13 mouse cellular contexts compared by ENCODE assay signal in genomic region chr6:56745950-56746543, GRCm38 (mm10). TPM values are rescaled to one million over a fixed set of nuclear protein-coding genes. Genes with fewer than 3 reads are reported as not detected.
A peak's percentile ranks its signal among the peaks of the same experiment; 100 is the strongest.
DNase-seq lines count a peak whose midpoint lies in the region; ATAC-seq and TF ChIP-seq lines count a peak whose summit lies in the region.
"Had no signal": no experiment of that assay in that cellular context is flagged by ENCODE, and none has a peak within 500 bp of the region (broad histone marks: within the 10 kb centered on the region; RNA-seq: fewer than 3 reads in every experiment).

No protein-coding gene starts in this region.

- TF ChIP-seq CTCF in hindbrain, postnatal 0 days (IDR thresholded peaks at IDR 0.05; ENCODE audit: low read depth), result no peak

- no peak overlapping the region for H3K4me2 ChIP-seq in hindbrain, embryonic 14.5 days (replicated peaks)
- H3K4me2 ChIP-seq in hindbrain, postnatal 0 days (ENCODE audit: low read depth, low read length), result no peak overlapping the region

- no peaks in the 10 kb centered on the region for H3K9me3 ChIP-seq in hindbrain, embryonic 14.5 days (ENCODE audit: control insufficient read depth, low read length)
- no peaks in the 10 kb centered on the region for H3K9me3 ChIP-seq in hindbrain, embryonic 10.5 days
- no peaks in the 10 kb centered on the region for H3K9me3 ChIP-seq in hindbrain, postnatal 0 days (ENCODE audit: low read length)

- DNase-seq in hindbrain, embryonic 14.5 days (ENCODE audit: low spot score), result peak; percentile 68
- no peak for DNase-seq in hindbrain, embryonic 10.5 days (ENCODE audit: low spot score)
- peak; percentile 38 for DNase-seq in retina, postnatal 1 day
- DNase-seq in retina, embryonic 14.5 days (ENCODE audit: low spot score), result no peak
- DNase-seq in hindbrain, postnatal 0 days (ENCODE audit: low spot score), result peak; percentile 85
- DNase-seq in gastrocnemius, postnatal 36 days, result no peak
- no peak for DNase-seq in urinary bladder, postnatal 36 days (ENCODE audit: low spot score in 2 of 2)
- DNase-seq: adrenal gland, adult 8-10 months; cerebellum, adult 9-10 months; heart, adult 18-20 months; right cerebral cortex, postnatal 4 days had no signal

- 0 out of 2 replicates have a peak, but pooled peaks cover 3% of the 10 kb centered on the region for H3K4me1 ChIP-seq in hindbrain, embryonic 14.5 days (replicated peaks; ENCODE audit: control insufficient read depth, insufficient read depth, low read length)
- no peaks in the 10 kb centered on the region for H3K4me1 ChIP-seq in hindbrain, embryonic 10.5 days (replicated peaks)
- H3K4me1 ChIP-seq in hindbrain, postnatal 0 days (ENCODE audit: insufficient read depth, low read length), result no peaks in the 10 kb centered on the region

- H3K27me3 ChIP-seq in hindbrain, embryonic 14.5 days (ENCODE audit: control insufficient read depth, insufficient read depth, low read length), result no peaks in the 10 kb centered on the region
- H3K27me3 ChIP-seq in hindbrain, embryonic 10.5 days (ENCODE audit: insufficient read depth, poor library complexity, severe bottlenecking), result no peaks in the 10 kb centered on the region
- H3K27me3 ChIP-seq in hindbrain, postnatal 0 days (ENCODE audit: insufficient read depth, low read length), result no peaks in the 10 kb centered on the region

- no peak overlapping the region for H3K9ac ChIP-seq in hindbrain, embryonic 14.5 days
- H3K9ac ChIP-seq in hindbrain, postnatal 0 days (replicated peaks; ENCODE audit: low read length), result no peak overlapping the region
- H3K9ac ChIP-seq: liver, embryonic 14.5 days had no signal

- no peak overlapping the region for H3K4me3 ChIP-seq in hindbrain, embryonic 14.5 days (replicated peaks; ENCODE audit: low read length)
- no peak overlapping the region for H3K4me3 ChIP-seq in hindbrain, embryonic 10.5 days
- no peak overlapping the region for H3K4me3 ChIP-seq in hindbrain, postnatal 0 days (ENCODE audit: low read length)
- H3K4me3 ChIP-seq: left cerebral cortex, adult 2 months had no signal

- ATAC-seq in hindbrain, embryonic 14.5 days (ENCODE audit: low FRiP score), result peak; percentile 53; the same call in 1 of the 2 replicates
- ATAC-seq in hindbrain, postnatal 0 days, result peak; percentile 49

- H3K36me3 ChIP-seq in hindbrain, embryonic 14.5 days (replicated peaks; ENCODE audit: control insufficient read depth, insufficient read depth), result peaks cover 39% of the 10 kb centered on the region
- peaks cover 53% of the 10 kb centered on the region for H3K36me3 ChIP-seq in hindbrain, embryonic 10.5 days
- H3K36me3 ChIP-seq in hindbrain, postnatal 0 days (ENCODE audit: insufficient read depth, low read length), result no peaks in the 10 kb centered on the region; the same call in 1 of the 2 replicates

- intact Hi-C loops in gastrocnemius, postnatal 36 days (cut with DNase I), result no loop called here

- WGBS in hindbrain, embryonic 14.5 days, result 59% methylated on average over 5 of the region's 5 CpGs
- WGBS in hindbrain, embryonic 10.5 days, result 91% methylated on average over 5 of the region's 5 CpGs
- WGBS in hindbrain, postnatal 0 days, result 26% methylated on average over 5 of the region's 5 CpGs

- H3K27ac ChIP-seq in hindbrain, embryonic 14.5 days, result no peak overlapping the region
- no peak overlapping the region for H3K27ac ChIP-seq in hindbrain, embryonic 10.5 days
- H3K27ac ChIP-seq in hindbrain, postnatal 0 days, result no peak overlapping the region
- H3K27ac ChIP-seq: left cerebral cortex, adult 2 months; liver, embryonic 14.5 days had no signal

RNA-seq across cellular contexts. Expression of gene Avl9, which starts 31.3 kb away (rescaled TPM):
- polyA plus RNA-seq in hindbrain, embryonic 14.5 days (2014; fragmentation: Nextera tagmentation; extraction: Ambion mirVana), result 40.2 and 41.8 TPM in 2 replicates
- polyA plus RNA-seq in hindbrain, embryonic 10.5 days (2016; fragmentation: Nextera tagmentation; extraction: Ambion mirVana), result 15.4 and 19.0 TPM in 2 replicates
- 47.6 and 52.6 TPM in 2 replicates for total RNA-seq in hindbrain, postnatal 0 days (2014; rRNA removed)
- polyA plus RNA-seq in hindbrain, postnatal 0 days (2015; fragmentation: Nextera tagmentation; extraction: Ambion mirVana), result 22.0 and 23.3 TPM in 2 replicates
- 1 to 10 TPM; 2.7 to 4.0 TPM for total RNA-seq in gastrocnemius, postnatal 36 days (2021)

RNA-seq across cellular contexts. Expression of gene Lsm5, which starts 41.5 kb away (rescaled TPM):
- polyA plus RNA-seq in hindbrain, embryonic 14.5 days (2014; fragmentation: Nextera tagmentation; extraction: Ambion mirVana), result 80.4 and 93.8 TPM in 2 replicates
- 188 and 197 TPM in 2 replicates for polyA plus RNA-seq in hindbrain, embryonic 10.5 days (2016; fragmentation: Nextera tagmentation; extraction: Ambion mirVana)
- 25.0 and 36.3 TPM in 2 replicates for total RNA-seq in hindbrain, postnatal 0 days (2014; rRNA removed)
- 90.4 and 109 TPM in 2 replicates for polyA plus RNA-seq in hindbrain, postnatal 0 days (2015; fragmentation: Nextera tagmentation; extraction: Ambion mirVana)
- 10 to 100 TPM; 12.1 to 14.8 TPM for total RNA-seq in gastrocnemius, postnatal 36 days (2021)

RNA-seq across cellular contexts. Expression of gene Kbtbd2, which starts 51.6 kb away (rescaled TPM):
- 26.4 and 32.2 TPM in 2 replicates for polyA plus RNA-seq in hindbrain, embryonic 14.5 days (2014; fragmentation: Nextera tagmentation; extraction: Ambion mirVana)
- polyA plus RNA-seq in hindbrain, embryonic 10.5 days (2016; fragmentation: Nextera tagmentation; extraction: Ambion mirVana), result 34.4 and 38.9 TPM in 2 replicates
- 36.0 and 46.2 TPM in 2 replicates for total RNA-seq in hindbrain, postnatal 0 days (2014; rRNA removed)
- polyA plus RNA-seq in hindbrain, postnatal 0 days (2015; fragmentation: Nextera tagmentation; extraction: Ambion mirVana), result 18.2 and 19.7 TPM in 2 replicates
- total RNA-seq in gastrocnemius, postnatal 36 days (2021), result 10 to 100 TPM; 19.3 to 21.0 TPM

Comparison
In these comparisons a context has a peak if more than half of its experiments do, and no peak if none do; other contexts are left out.
1. DNase-seq: peak in hindbrain, embryonic 14.5 days (single experiment), retina, postnatal 1 day (single experiment) and hindbrain, postnatal 0 days (single experiment); none in hindbrain, embryonic 10.5 days (single experiment), retina, embryonic 14.5 days (single experiment), gastrocnemius, postnatal 36 days (0 of 2) and urinary bladder, postnatal 36 days (0 of 2).